Mouse (Mus musculus): ENCODE data around the gene Olfr1051. TPM values are rescaled to one million over a fixed set of nuclear protein-coding genes. Genes with fewer than 3 reads are reported as not detected.
"Not testable (repeated sequence)": the region's sequence is repeated elsewhere in the genome, so short reads cannot be mapped to it uniquely, and the experiment has no call there.

The Olfr1051 gene
- polyA plus RNA-seq (2016; fragmentation: Nextera tagmentation; extraction: Ambion mirVana), result not detected in 2 replicates

DNA sequence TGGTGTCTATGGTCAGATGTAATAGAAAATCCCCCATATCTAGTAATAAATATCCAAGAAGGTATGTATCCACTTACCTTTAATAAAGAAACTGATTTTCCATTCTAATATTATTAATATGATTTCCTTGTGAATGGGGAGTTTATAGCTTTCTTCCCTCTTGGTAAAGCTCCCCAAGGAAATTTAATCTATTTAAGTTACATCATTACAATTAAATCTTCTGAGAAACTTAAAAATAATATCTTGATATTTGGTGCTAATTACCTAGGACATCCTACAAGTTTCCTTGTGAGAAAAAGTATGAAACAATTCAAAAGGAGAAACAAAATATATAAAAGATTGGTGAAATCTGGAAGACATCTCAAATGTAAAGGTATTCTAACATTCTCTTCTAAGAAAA lies at the start of gene Olfr1051:
Olfr1051 (minus strand) TSS at position 101 of the 400 bp plus-strand sequence.
- not testable (repeated sequence) for H3K27me3 ChIP-seq; H3K4me2 ChIP-seq; H3K4me3 ChIP-seq (replicated peaks); H3K4me1 ChIP-seq (replicated peaks); H3K9ac ChIP-seq (replicated peaks); H3K36me3 ChIP-seq; H3K9me3 ChIP-seq; H3K27ac ChIP-seq; ATAC-seq (ENCODE audit: insufficient number of reproducible peaks, insufficient read depth, low FRiP score, low TSS enrichment, low read depth)

DNA sequence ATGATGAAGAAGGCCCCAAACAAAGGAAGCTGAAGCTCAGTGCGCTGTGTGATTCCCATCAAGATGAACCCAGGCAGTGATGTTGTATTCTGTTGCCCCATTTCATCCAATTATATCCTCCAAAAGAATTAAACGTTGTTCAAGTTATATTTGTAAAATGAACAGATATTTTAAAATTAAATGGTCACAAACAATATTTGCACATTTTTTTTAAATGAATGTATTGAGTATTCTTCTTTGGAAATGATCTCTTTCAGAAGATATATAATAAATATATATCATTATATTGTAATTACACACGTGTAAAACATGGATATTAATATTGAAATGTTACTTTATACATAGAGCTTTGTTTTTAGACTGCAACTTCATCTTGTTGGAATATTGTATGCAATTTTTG lies 36.3 kb upstream of the Olfr1051 start, which contains the start of gene Olfr1053:
Olfr1053 (minus strand) TSS at position 101 of the 400 bp plus-strand sequence.
- no peak for ATAC-seq (ENCODE audit: insufficient number of reproducible peaks, insufficient read depth, low FRiP score, low TSS enrichment, low read depth)
- 63% methylated on average over 3 of the region's 3 CpGs for WGBS
- Histone ChIP-seq H3K9ac (replicated peaks) (no peak within 1 kb of the TSS), H3K27ac (no peak within 1 kb of the TSS), H3K9me3 (no peaks in the 10 kb centered on the region), H3K4me3 (replicated peaks) (no peak within 1 kb of the TSS), H3K27me3 (no peaks in the 10 kb centered on the region), H3K4me1 (replicated peaks) (no peaks in the 10 kb centered on the region), H3K4me2 (no peak within 1 kb of the TSS), H3K36me3 (no peaks in the 10 kb centered on the region)

DNA sequence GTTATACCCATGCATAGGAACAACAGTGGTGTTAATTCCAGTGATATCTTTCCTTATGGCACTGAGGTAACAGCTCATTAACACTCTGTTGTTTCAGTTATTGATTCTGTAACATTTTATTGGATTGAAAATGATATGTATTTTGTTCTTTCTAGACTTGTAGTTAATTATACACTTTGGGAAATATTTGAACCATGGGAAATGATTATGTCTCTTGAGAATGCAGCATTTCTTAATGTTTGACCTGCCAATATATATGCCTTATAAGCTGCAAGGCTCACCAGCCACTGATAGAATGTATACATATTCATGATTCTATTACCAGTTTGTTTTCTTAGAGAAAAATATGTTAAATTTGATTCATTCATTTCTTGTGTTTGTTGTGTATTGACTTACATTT lies 13.3 kb upstream of the Olfr1051 start, which contains the start of gene Olfr1052:
Olfr1052 (plus strand) TSS at position 301 of the 400 bp plus-strand sequence.
- no peak for ATAC-seq (ENCODE audit: insufficient number of reproducible peaks, insufficient read depth, low FRiP score, low TSS enrichment, low read depth)
- no peaks in the 10 kb centered on the region for H3K9me3 ChIP-seq

DNA sequence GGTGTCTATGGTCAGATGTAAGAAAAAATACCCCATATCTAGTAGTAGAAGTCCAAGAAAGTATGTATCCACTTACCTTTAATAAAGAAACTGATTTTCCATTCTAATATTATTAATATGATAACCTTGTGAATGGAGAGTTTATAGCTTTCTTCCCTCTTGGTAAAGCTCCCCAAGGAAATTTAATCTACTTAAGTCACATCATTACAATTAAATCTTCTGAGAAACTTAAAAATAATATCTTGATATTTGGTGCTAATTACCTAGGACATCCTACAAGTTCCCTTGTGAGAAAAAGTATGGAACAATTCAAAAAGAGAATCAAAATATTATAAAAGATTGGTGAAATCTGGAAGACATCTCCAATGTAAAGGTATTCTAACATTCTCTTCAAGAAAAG lies 20.7 kb downstream of the Olfr1051 start, which contains the start of gene Olfr1049:
Olfr1049 (minus strand) TSS at position 101 of the 400 bp plus-strand sequence.
- H3K4me2 ChIP-seq; H3K9me3 ChIP-seq; H3K4me1 ChIP-seq (replicated peaks); H3K4me3 ChIP-seq (replicated peaks); H3K36me3 ChIP-seq; ATAC-seq (ENCODE audit: insufficient number of reproducible peaks, insufficient read depth, low FRiP score, low TSS enrichment, low read depth); H3K27me3 ChIP-seq; H3K9ac ChIP-seq (replicated peaks); H3K27ac ChIP-seq: not testable (repeated sequence)

More for the DNA sequence above, 13.3 kb upstream of the Olfr1051 start, which contains the start of gene Olfr1052:
- Histone ChIP-seq H3K27me3 (no peaks in the 10 kb centered on the region), H3K9ac (replicated peaks) (no peak within 1 kb of the TSS), H3K36me3 (no peaks in the 10 kb centered on the region), H3K4me1 (replicated peaks) (no peaks in the 10 kb centered on the region), H3K27ac (no peak within 1 kb of the TSS), H3K4me3 (replicated peaks) (no peak within 1 kb of the TSS), H3K4me2 (no peak within 1 kb of the TSS)

DNA sequence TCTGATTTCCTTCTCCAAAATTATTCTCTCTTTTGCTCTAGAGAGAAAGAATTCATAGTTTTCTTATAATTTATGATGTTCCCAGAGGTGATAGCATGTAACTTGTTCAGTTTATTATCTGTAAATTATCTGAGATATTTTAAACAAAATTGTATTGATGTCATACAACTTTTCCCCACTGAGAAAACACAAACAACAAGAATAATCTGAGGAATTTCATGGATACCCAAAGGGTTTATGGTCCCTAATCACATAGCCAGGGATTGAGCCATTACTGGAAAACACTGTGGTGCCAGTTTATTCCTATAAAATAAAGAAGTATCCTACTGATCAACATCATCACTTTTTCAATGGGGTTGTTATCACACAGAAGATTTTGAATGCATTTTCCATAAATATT lies 38.7 kb downstream of the Olfr1051 start, which contains the start of gene Olfr1048:
Olfr1048 (minus strand) TSS at position 101 of the 400 bp plus-strand sequence.
- no peak for ATAC-seq (ENCODE audit: insufficient number of reproducible peaks, insufficient read depth, low FRiP score, low TSS enrichment, low read depth)

DNA sequence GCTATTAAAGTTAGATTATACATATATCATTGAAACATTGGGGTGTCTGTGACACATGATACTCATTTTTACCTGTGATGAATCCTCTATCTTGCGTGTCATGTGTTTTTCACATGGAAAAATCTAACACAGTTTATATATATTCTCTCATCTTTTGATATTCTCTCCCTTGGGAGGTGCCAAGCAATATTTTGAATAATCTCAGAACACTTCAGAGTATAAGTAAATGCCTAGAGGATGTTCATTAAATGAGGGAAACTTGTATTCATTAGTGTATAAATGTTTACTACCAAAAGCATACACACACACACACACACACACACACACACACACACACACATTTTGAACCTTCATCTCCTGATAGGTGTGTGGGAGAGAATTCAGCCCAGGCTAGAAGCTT lies 47.6 kb downstream of the Olfr1051 start, which contains the start of gene Olfr1047:
Olfr1047 (minus strand) TSS at position 101 of the 400 bp plus-strand sequence.
- H3K4me2 ChIP-seq, result no peak within 1 kb of the TSS
- H3K36me3 ChIP-seq, result no peaks in the 10 kb centered on the region
- H3K27ac ChIP-seq, result no peak within 1 kb of the TSS
- 94% methylated on average over 1 of the region's 1 CpGs for WGBS
- no peak within 1 kb of the TSS for H3K4me3 ChIP-seq (replicated peaks)
- H3K4me1 ChIP-seq (replicated peaks), result no peaks in the 10 kb centered on the region
- ATAC-seq (ENCODE audit: insufficient number of reproducible peaks, insufficient read depth, low FRiP score, low TSS enrichment, low read depth), result no peak
- no peaks in the 10 kb centered on the region for H3K9me3 ChIP-seq
- no peak within 1 kb of the TSS for H3K9ac ChIP-seq (replicated peaks)
- H3K27me3 ChIP-seq, result no peaks in the 10 kb centered on the region

More for the DNA sequence above, 38.7 kb downstream of the Olfr1051 start, which contains the start of gene Olfr1048:
- no peak within 1 kb of the TSS for H3K27ac ChIP-seq
- no peaks in the 10 kb centered on the region for H3K27me3 ChIP-seq
- H3K9me3 ChIP-seq, result no peaks in the 10 kb centered on the region
- no peak within 1 kb of the TSS for H3K9ac ChIP-seq (replicated peaks)
- H3K4me3 ChIP-seq (replicated peaks), result no peak within 1 kb of the TSS
- no peak within 1 kb of the TSS for H3K4me2 ChIP-seq
- H3K36me3 ChIP-seq, result no peaks in the 10 kb centered on the region
- H3K4me1 ChIP-seq (replicated peaks), result no peaks in the 10 kb centered on the region

Other genes with a start within 250 kb of the Olfr1051 start
- gene Olfr1034, start 233.2 kb downstream of the Olfr1051 start, polyA plus RNA-seq (2016; fragmentation: Nextera tagmentation; extraction: Ambion mirVana), result 0.04 TPM in 1 of 2 replicates, not detected in the other
- gene Olfr1036, start 205.1 kb downstream of the Olfr1051 start, polyA plus RNA-seq (2016; fragmentation: Nextera tagmentation; extraction: Ambion mirVana), result not detected in 2 replicates
- gene Olfr1037, start 191.7 kb downstream of the Olfr1051 start, polyA plus RNA-seq (2016; fragmentation: Nextera tagmentation; extraction: Ambion mirVana), result not detected in 2 replicates
- not detected in 2 replicates for gene Olfr1039, start 143.2 kb downstream of the Olfr1051 start, polyA plus RNA-seq (2016; fragmentation: Nextera tagmentation; extraction: Ambion mirVana)
- not detected in 2 replicates for gene Olfr1040, start 132.4 kb downstream of the Olfr1051 start, polyA plus RNA-seq (2016; fragmentation: Nextera tagmentation; extraction: Ambion mirVana)
- gene Olfr1042, start 117.2 kb downstream of the Olfr1051 start, polyA plus RNA-seq (2016; fragmentation: Nextera tagmentation; extraction: Ambion mirVana), result not detected in 2 replicates
- gene Olfr1043, start 111.6 kb downstream of the Olfr1051 start, polyA plus RNA-seq (2016; fragmentation: Nextera tagmentation; extraction: Ambion mirVana), result not detected in 2 replicates
- not detected in 2 replicates for gene Olfr1044, start 101.3 kb downstream of the Olfr1051 start, polyA plus RNA-seq (2016; fragmentation: Nextera tagmentation; extraction: Ambion mirVana)
- gene Olfr52, start 93.4 kb downstream of the Olfr1051 start, polyA plus RNA-seq (2016; fragmentation: Nextera tagmentation; extraction: Ambion mirVana), result not detected in 2 replicates
- gene Olfr1045, start 76.1 kb downstream of the Olfr1051 start, polyA plus RNA-seq (2016; fragmentation: Nextera tagmentation; extraction: Ambion mirVana), result not detected in 2 replicates
- not detected in 2 replicates for gene Olfr1046, start 59.8 kb downstream of the Olfr1051 start, polyA plus RNA-seq (2016; fragmentation: Nextera tagmentation; extraction: Ambion mirVana)
- not detected in 2 replicates for gene Olfr1047, start 47.7 kb downstream of the Olfr1051 start, polyA plus RNA-seq (2016; fragmentation: Nextera tagmentation; extraction: Ambion mirVana)
- not detected in 2 replicates for gene Olfr1048, start 38.8 kb downstream of the Olfr1051 start, polyA plus RNA-seq (2016; fragmentation: Nextera tagmentation; extraction: Ambion mirVana)
- gene Olfr1049, start 20.8 kb downstream of the Olfr1051 start, polyA plus RNA-seq (2016; fragmentation: Nextera tagmentation; extraction: Ambion mirVana), result not detected in 2 replicates
- gene Olfr1052, start 13.4 kb upstream of the Olfr1051 start, polyA plus RNA-seq (2016; fragmentation: Nextera tagmentation; extraction: Ambion mirVana), result not detected in 2 replicates
- not detected in 2 replicates for gene Olfr1053, start 36.2 kb upstream of the Olfr1051 start, polyA plus RNA-seq (2016; fragmentation: Nextera tagmentation; extraction: Ambion mirVana)
- gene Olfr1054, start 56.3 kb upstream of the Olfr1051 start, polyA plus RNA-seq (2016; fragmentation: Nextera tagmentation; extraction: Ambion mirVana), result not detected in 2 replicates
- gene Olfr1055, start 71.2 kb upstream of the Olfr1051 start, polyA plus RNA-seq (2016; fragmentation: Nextera tagmentation; extraction: Ambion mirVana), result not detected in 2 replicates
- not detected in 2 replicates for gene Olfr1056, start 83.4 kb upstream of the Olfr1051 start, polyA plus RNA-seq (2016; fragmentation: Nextera tagmentation; extraction: Ambion mirVana)
- gene Olfr1057, start 99.3 kb upstream of the Olfr1051 start, polyA plus RNA-seq (2016; fragmentation: Nextera tagmentation; extraction: Ambion mirVana), result not detected in 2 replicates
- not detected in 2 replicates for gene Olfr1058, start 109.5 kb upstream of the Olfr1051 start, polyA plus RNA-seq (2016; fragmentation: Nextera tagmentation; extraction: Ambion mirVana)
- not detected in 2 replicates for gene Olfr1061, start 135.0 kb upstream of the Olfr1051 start, polyA plus RNA-seq (2016; fragmentation: Nextera tagmentation; extraction: Ambion mirVana)
- gene Olfr1062, start 147.7 kb upstream of the Olfr1051 start, polyA plus RNA-seq (2016; fragmentation: Nextera tagmentation; extraction: Ambion mirVana), result not detected in 2 replicates
- not detected in 2 replicates for gene Olfr1065, start 171.5 kb upstream of the Olfr1051 start, polyA plus RNA-seq (2016; fragmentation: Nextera tagmentation; extraction: Ambion mirVana)
- not detected in 2 replicates for gene Olfr1066, start 177.2 kb upstream of the Olfr1051 start, polyA plus RNA-seq (2016; fragmentation: Nextera tagmentation; extraction: Ambion mirVana)
- gene Olfr228, start 208.3 kb upstream of the Olfr1051 start, polyA plus RNA-seq (2016; fragmentation: Nextera tagmentation; extraction: Ambion mirVana), result not detected in 2 replicates
- gene Olfr1076, start 229.4 kb upstream of the Olfr1051 start, polyA plus RNA-seq (2016; fragmentation: Nextera tagmentation; extraction: Ambion mirVana), result not detected in 2 replicates

Data from limb, embryonic 12.5 days (tissue).